Mouse (Mus musculus): ENCODE measurements around the gene 1700025C18Rik.

1700025C18Rik gene

GRCm38 (mm10) chr2:165090650-165091049 lies at the start of gene 1700025C18Rik:
Gene 1700025C18Rik, minus strand, starts transcription at chr2:165090750.
- DNase-seq (ENCODE audit: low spot score): no peak

DNA sequence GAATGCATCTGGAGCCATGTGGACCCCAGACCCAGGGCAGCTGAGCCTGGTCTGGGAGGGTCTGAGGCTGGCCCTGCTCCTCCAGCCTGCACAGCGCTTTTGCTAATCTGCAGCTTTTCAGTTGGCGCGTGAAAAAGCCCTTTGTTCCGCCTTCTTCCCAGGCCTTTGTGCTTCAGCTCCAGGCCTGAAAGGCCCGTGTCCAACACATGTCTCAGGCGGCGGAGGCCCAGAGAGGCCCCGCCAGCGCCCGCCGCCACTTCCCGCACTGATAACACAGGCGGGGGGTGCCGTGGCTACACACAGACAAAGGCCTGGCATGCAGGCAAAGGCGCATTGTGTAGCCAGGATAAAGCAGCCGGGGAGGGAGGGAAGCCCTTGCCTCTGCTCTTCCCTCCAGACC lies 45.5 kb upstream of the 1700025C18Rik start:
- no peak for DNase-seq (ENCODE audit: low spot score)

- peak; percentile 20 for DNase-seq (ENCODE audit: low spot score)
Measured at GRCm38 (mm10) chr2:165133566-165133965, 43.0 kb upstream of the 1700025C18Rik start.

DNA sequence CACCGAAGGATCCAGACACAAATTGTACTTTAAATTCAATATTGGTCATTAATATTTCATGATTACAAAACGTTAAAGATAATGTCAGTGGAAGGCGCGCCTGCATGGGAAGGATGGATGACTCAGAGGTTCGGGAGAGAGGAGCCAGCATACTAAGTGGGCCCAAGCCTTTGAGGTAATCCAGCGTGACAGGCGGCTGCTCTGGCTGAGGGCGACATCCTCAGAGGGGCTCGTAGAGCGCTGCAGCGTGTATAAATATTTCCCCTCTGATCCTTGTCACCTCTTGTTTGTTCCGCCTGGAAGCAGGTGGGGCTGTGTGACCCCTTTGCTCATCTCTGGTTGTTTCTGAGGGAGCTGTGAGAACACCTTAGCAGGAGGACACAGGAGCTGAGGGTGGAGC lies 40.9 kb upstream of the 1700025C18Rik start:
- no peak for DNase-seq (ENCODE audit: low spot score)

DNA sequence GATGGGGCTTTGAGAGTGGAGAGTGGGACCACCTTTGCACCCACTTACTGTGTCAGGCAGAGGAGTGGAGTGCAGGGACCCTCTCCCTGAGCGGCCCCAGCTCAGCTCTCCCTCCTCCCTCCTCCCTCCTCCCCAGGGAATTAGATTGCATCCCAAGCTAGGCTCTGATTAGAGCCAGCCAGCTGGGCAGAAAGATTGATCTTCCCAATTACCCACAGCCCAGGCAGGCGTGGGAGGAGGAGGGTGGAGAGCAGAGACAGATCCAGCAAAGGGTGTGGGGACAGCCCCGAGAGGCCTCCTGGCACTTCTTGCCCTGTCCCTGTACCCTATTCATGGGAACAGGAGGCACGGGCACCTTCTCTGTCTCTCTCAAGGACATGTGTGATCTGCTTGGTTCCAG lies 38.6 kb upstream of the 1700025C18Rik start:
- no peak for DNase-seq (ENCODE audit: low spot score)

GRCm38 (mm10) chr2:165126896-165127562 lies 36.5 kb upstream of the 1700025C18Rik start:
- no peak for DNase-seq (ENCODE audit: low spot score)

DNA sequence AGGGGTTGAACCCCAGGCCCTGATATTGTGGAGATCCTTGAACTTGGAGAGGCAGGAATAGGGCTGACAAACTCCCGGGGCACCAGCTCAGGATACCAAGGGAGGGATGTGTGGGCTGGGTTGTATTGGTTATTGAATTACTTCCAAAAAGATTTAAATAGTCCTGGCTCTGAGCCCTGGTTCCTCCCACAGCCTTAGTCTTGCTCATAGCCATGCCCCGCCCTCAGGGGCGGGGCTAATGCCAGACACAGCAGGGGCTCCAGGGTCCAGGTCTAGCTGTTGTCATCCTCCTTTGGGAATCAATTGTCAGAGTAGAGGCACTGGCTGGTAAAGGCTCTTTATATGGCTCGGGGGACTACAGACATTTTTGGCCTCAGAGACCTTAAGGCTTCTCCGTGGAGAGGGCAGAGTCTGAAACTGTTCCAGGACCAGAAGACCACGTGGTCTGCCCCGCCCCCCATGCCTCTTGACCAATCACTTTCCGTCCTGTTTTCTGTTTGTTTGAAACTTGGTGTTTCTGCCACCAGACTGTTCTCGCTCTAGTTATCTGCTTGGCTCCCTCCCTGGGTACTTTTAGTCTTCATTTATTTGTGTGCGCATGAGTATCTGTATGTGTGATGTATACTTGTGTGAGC lies 30.8 kb upstream of the 1700025C18Rik start:
- no peak for DNase-seq (ENCODE audit: low spot score)

GRCm38 (mm10) chr2:165120765-165121164 lies 30.2 kb upstream of the 1700025C18Rik start:
- no peak for DNase-seq (ENCODE audit: low spot score)

DNA sequence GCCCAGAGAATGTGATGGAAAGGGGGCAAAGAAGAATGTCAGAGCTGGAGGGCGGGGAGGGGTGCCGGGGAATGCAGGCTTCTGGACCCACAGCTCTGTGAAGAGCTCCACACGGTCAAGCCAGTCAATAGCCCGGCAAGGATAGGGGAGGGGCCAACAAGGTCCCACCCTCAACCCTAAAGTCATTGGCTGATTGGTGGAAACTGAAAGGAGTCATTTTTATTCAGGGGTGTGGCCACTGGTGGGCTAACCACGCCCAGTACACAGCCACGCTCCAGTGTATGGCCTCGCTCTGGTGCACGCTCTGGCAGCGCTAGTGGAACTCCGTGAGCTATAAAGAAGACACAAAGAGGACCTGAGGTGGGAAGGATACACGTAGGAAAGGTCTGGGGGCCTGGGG lies 23.2 kb upstream of the 1700025C18Rik start:
- DNase-seq (ENCODE audit: low spot score): no peak

DNA sequence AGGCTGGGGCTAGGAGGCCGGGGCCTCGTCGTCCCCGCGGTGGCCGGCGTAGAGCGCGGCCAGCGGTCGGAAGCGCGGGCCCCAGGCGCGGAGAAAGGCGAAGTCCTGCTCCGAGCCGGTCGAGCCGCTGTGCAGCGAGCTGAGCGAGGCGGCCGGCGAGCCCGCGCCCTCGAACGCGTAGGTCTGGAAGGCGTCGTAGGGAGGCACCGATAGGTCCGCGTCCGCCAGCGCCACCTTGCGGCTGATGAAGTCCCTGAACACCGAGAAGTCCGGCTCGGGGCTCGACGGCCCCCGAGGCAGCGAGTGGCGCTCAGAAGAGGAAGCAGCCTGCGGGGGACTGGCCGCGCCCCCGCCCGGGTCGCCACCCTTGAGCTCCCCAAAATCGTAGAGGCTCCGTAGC lies 21.6 kb upstream of the 1700025C18Rik start:
- peak; percentile 86 for DNase-seq (ENCODE audit: low spot score)

GRCm38 (mm10) chr2:165106585-165106984 lies 16.0 kb upstream of the 1700025C18Rik start:
- DNase-seq (ENCODE audit: low spot score): no peak

DNA sequence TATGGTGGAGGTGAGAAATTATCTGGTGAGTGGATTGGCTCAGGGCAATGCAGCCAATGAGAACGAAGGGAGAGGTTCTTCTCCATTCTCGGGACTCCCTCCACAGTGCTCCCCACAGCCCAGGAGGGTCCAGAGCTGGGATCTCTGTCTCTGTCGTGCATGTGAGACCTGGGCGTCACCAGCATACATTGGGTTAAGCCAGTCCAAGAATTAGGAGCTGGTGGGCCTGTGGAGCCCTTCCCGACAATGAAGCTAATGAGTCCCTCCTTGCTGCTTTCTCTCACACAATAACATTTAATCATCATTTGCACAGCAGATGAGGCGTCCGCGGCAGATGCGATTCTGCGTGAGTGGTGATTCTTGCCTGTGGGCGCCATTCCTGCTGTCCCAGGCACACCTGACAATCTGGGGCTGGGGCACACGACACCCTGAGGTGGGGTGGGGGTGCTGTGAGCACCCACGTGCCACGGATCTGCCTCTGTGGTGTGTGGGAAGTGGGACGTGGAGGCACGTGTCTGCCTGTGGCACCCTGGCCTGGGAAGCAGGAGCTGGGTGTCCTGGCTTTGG lies 15.0 kb upstream of the 1700025C18Rik start:
- DNase-seq (ENCODE audit: low spot score): no peak

GRCm38 (mm10) chr2:165102920-165103319 lies 12.4 kb upstream of the 1700025C18Rik start:
- DNase-seq (ENCODE audit: low spot score): no peak

DNA sequence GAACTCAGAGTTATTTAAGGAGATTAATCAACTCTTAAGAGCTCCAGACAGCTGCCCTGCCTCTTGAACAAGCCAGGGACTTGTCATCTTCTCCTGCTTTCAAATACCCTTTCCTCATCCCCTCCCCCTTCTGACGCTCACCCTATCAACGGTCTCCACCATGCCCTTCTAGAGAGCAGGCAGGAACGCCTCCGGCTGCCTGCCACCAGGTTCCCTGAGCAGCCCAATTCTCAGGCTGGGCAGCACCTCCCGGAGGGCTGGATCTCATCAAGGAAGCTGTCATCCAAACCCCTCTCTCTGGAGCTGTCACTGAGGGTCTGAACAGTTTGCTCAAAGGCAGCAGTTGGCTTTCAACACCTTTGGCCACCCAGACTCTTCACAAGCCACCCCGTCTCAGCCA lies 10.2 kb upstream of the 1700025C18Rik start:
- no peak for DNase-seq (ENCODE audit: low spot score)

DNA sequence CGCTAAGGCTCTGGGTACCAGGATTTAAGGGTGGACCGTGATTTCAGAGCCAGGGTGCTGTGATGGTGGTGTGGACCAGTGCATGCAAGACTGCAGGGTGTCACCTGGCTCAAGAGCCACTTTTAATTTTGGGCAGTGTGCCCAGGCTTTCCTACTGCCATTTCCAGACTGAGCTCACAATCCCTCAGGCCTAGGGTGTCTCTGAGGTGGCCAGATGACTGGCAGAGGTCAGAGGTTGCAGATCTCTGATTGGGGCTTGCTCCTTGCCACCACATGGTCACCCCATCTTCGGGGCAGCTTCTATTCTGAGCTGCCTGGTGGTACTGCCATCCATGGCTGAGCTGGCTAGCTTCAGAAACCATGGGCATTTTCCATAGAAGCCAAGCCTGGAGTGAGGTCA lies 8.3 kb upstream of the 1700025C18Rik start:
- no peak for DNase-seq (ENCODE audit: low spot score)

- no peak for DNase-seq (ENCODE audit: low spot score)
Measured at GRCm38 (mm10) chr2:165096367-165096766, 5.8 kb upstream of the 1700025C18Rik start.

DNA sequence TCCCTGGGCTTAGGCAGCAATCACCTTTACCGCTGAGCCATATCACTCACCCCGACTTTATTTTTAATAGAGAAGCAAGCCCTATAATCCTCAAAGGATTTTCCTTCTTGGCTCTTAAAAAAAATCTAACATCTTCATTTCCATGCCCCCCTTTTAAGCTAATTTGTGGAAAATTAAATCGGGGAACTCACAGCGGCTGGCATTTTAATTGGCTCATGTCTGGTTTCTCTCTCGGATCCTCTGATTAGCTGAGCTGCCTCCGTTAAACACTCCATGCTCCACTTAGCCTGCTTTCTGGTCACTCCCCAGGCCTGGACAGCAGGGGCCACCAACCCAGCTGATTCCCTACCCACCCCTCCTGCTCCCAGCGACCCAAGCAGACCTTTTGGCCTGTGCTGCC lies 1.8 kb upstream of the 1700025C18Rik start:
- no peak for DNase-seq (ENCODE audit: low spot score)

- DNase-seq (ENCODE audit: low spot score): no peak
Measured at GRCm38 (mm10) chr2:165091433-165091965, 949 bp upstream of the 1700025C18Rik start.

GRCm38 (mm10) chr2:165089470-165089869 lies 1.1 kb downstream of the 1700025C18Rik start:
- no peak for DNase-seq (ENCODE audit: low spot score)

GRCm38 (mm10) chr2:165086634-165087033 lies 3.9 kb downstream of the 1700025C18Rik start:
- DNase-seq (ENCODE audit: low spot score): no peak

GRCm38 (mm10) chr2:165081257-165081656 lies 9.3 kb downstream of the 1700025C18Rik start:
- DNase-seq (ENCODE audit: low spot score): no peak

- DNase-seq (ENCODE audit: low spot score): no peak
Measured at GRCm38 (mm10) chr2:165080657-165081056, 9.9 kb downstream of the 1700025C18Rik start.

- no peak for DNase-seq (ENCODE audit: low spot score)
Measured at GRCm38 (mm10) chr2:165078605-165079004, 11.9 kb downstream of the 1700025C18Rik start.
